Comparison of ENCODE assay signal across 19 mouse cellular contexts in the genomic region with DNA sequence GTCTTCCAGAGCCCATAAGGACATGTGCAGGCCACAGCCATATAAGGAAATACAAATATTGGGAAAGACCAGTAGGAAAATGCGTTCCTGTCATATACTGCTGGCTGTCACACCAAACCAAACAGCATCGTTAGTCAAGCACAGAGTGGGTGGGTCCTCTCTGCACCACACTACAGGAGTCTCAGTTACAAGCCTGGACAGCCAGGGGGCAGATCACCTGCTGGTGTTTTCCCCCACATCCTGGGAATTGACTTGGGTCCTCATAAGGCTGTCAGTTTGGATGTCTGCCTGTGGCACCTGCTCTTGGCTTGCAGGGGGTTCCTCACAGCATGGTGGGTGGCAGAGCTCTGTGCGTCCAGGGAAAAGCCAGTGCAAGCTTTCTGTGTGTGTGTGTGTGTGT.
DNase-seq lines count a peak whose midpoint lies in the region; ATAC-seq and TF ChIP-seq lines count a peak whose summit lies in the region.
"Had no signal": no experiment of that assay in that cellular context is flagged by ENCODE, and none has a peak within 500 bp of the region (broad histone marks: within the 10 kb centered on the region; RNA-seq: fewer than 3 reads in every experiment).

No protein-coding gene starts in this region.

- TF ChIP-seq RAD21 in MEL (IDR thresholded peaks at IDR 0.05; ENCODE audit: low read depth, low read length) = no peak

- H3K9ac ChIP-seq in intestine, postnatal 0 days (ENCODE audit: low read depth, low read length) = no peak overlapping the region
- no peak overlapping the region for H3K9ac ChIP-seq in intestine, embryonic 16.5 days (ENCODE audit: low read depth, low read length)
- no peak overlapping the region for H3K9ac ChIP-seq in lung, embryonic 14.5 days
- no peak overlapping the region for H3K9ac ChIP-seq in MEL (ENCODE audit: control insufficient read depth, low read depth, low read length, poor library complexity, severe bottlenecking)
- H3K9ac ChIP-seq in stomach, postnatal 0 days (ENCODE audit: low read length) = no peak overlapping the region
- H3K9ac ChIP-seq: embryonic facial prominence, embryonic 12.5 days; forebrain, embryonic 15.5 days; hindbrain, embryonic 14.5 days had no signal

- 46% methylated on average over 3 of the region's 3 CpGs for WGBS in intestine, postnatal 0 days
- WGBS in intestine, embryonic 16.5 days = 48% methylated on average over 3 of the region's 3 CpGs
- 44% methylated on average over 3 of the region's 3 CpGs for WGBS in lung, embryonic 14.5 days
- WGBS in stomach, postnatal 0 days = 36% methylated on average over 3 of the region's 3 CpGs

- no peak overlapping the region for H3K4me2 ChIP-seq in intestine, postnatal 0 days (replicated peaks; ENCODE audit: low read depth)
- H3K4me2 ChIP-seq in intestine, embryonic 16.5 days (ENCODE audit: low read depth, low read length) = no peak overlapping the region
- H3K4me2 ChIP-seq in lung, embryonic 14.5 days = no peak overlapping the region
- no peak overlapping the region for H3K4me2 ChIP-seq in stomach, postnatal 0 days (replicated peaks; ENCODE audit: low read depth)
- H3K4me2 ChIP-seq: embryonic facial prominence, embryonic 12.5 days; forebrain, embryonic 15.5 days; hindbrain, embryonic 14.5 days had no signal

- no peak overlapping the region for H3K27ac ChIP-seq in intestine, postnatal 0 days (ENCODE audit: low read depth, low read length)
- H3K27ac ChIP-seq in intestine, embryonic 16.5 days (ENCODE audit: low read length) = no peak overlapping the region
- H3K27ac ChIP-seq in lung, embryonic 14.5 days (ENCODE audit: low read depth) = no peak overlapping the region
- H3K27ac ChIP-seq in MEL (ENCODE audit: control insufficient read depth, low read depth, low read length) = no peak overlapping the region
- H3K27ac ChIP-seq in stomach, postnatal 0 days (replicated peaks) = no peak overlapping the region
- H3K27ac ChIP-seq: embryonic facial prominence, embryonic 12.5 days; forebrain, embryonic 15.5 days; heart, embryonic 10.5 days; hindbrain, embryonic 10.5 days; hindbrain, embryonic 14.5 days had no signal

- DNase-seq in lung, embryonic 14.5 days = no peak
- DNase-seq in lung, postnatal 10 days = no peak
- no peak for DNase-seq in MEL (ENCODE audit: low read depth, low spot score)
- DNase-seq in stomach, postnatal 0 days (ENCODE audit: low spot score) = peak; percentile 39
- no peak for DNase-seq in urinary bladder, postnatal 36 days (ENCODE audit: low spot score in 2 of 2)
- DNase-seq: adrenal gland, postnatal 10 days; cerebellum, adult 11-12 months; cerebellum, adult 9-10 months; cerebellum, postnatal 25 days; gastrocnemius, postnatal 10 days; heart, adult 18-20 months; heart, postnatal 14 days had no signal

- no peaks in the 10 kb centered on the region for H3K4me1 ChIP-seq in intestine, postnatal 0 days (replicated peaks; ENCODE audit: control insufficient read depth, insufficient read depth, low read length)
- no peaks in the 10 kb centered on the region for H3K4me1 ChIP-seq in intestine, embryonic 16.5 days (ENCODE audit: control insufficient read depth, insufficient read depth, low read length)
- H3K4me1 ChIP-seq in lung, embryonic 14.5 days (ENCODE audit: insufficient read depth) = no peaks in the 10 kb centered on the region
- H3K4me1 ChIP-seq in MEL (ENCODE audit: control insufficient read depth in 1 of 2, insufficient read depth in 2 of 2, low read length in 2 of 2) = 0 out of 4 replicates have a peak, but pooled peaks cover 0 to 3% of the 10 kb centered on the region in 2 experiments
- H3K4me1 ChIP-seq in stomach, postnatal 0 days (replicated peaks; ENCODE audit: control insufficient read depth, insufficient read depth) = no peaks in the 10 kb centered on the region

- no peaks in the 10 kb centered on the region for H3K79me2 ChIP-seq in MEL (ENCODE audit: control insufficient read depth, insufficient read depth, low read length, poor library complexity)

- no peaks in the 10 kb centered on the region for H3K9me3 ChIP-seq in intestine, postnatal 0 days (ENCODE audit: control insufficient read depth)
- H3K9me3 ChIP-seq in intestine, embryonic 16.5 days (ENCODE audit: control insufficient read depth, low read length) = no peaks in the 10 kb centered on the region
- no peaks in the 10 kb centered on the region for H3K9me3 ChIP-seq in lung, embryonic 14.5 days (ENCODE audit: low read depth, low read length)
- no peaks in the 10 kb centered on the region for H3K9me3 ChIP-seq in MEL (replicated peaks; ENCODE audit: insufficient read depth, low read length)
- H3K9me3 ChIP-seq in stomach, postnatal 0 days (ENCODE audit: control insufficient read depth, low read length) = no peaks in the 10 kb centered on the region
- H3K9me3 ChIP-seq: embryonic facial prominence, embryonic 12.5 days; forebrain, embryonic 15.5 days; heart, embryonic 10.5 days; hindbrain, embryonic 10.5 days had no signal

- TF ChIP-seq CTCF in intestine, postnatal 0 days (IDR thresholded peaks at IDR 0.05; ENCODE audit: low read depth) = peak; percentile 57
- 0 out of 2 replicates have a peak, but pooled peaks have one; percentile 21 for TF ChIP-seq CTCF in lung, embryonic 14.5 days (IDR thresholded peaks at IDR 0.05; ENCODE audit: low read depth)
- 0 out of 6 replicates have a peak, but pooled peaks of 1 of the 3 experiments have one; percentile 6 for TF ChIP-seq CTCF in MEL (IDR thresholded peaks at IDR 0.05 in 2 of 3, conservative IDR thresholded peaks at IDR 0.05 in 1 of 3; ENCODE audit: control insufficient read depth in 1 of 3, insufficient read depth in 1 of 3, low read depth in 2 of 3, low read length in 3 of 3, poor library complexity in 1 of 3, severe bottlenecking in 1 of 3)
- peak; percentile 47 for TF ChIP-seq CTCF in stomach, postnatal 0 days (IDR thresholded peaks at IDR 0.05; ENCODE audit: low read depth)

- no peak for TF ChIP-seq POLR2A in MEL (IDR thresholded peaks at IDR 0.05; ENCODE audit: control insufficient read depth in 1 of 2, insufficient read depth in 1 of 2, low read depth in 1 of 2, low read length in 2 of 2, poor library complexity in 1 of 2)

- TF ChIP-seq EP300 in MEL (IDR thresholded peaks at IDR 0.05; ENCODE audit: low read depth in 1 of 2, low read length in 2 of 2) = no peak
- TF ChIP-seq EP300 in stomach, postnatal 0 days (optimal IDR thresholded peaks at IDR 0.05) = no peak

- ATAC-seq in intestine, postnatal 0 days = 0 out of 2 replicates have a peak, but pooled peaks have one; percentile 23
- no peak for ATAC-seq in intestine, embryonic 16.5 days
- no peak for ATAC-seq in lung, embryonic 14.5 days (ENCODE audit: insufficient read depth)
- ATAC-seq in stomach, postnatal 0 days (ENCODE audit: low FRiP score, low TSS enrichment) = peak; percentile 45; the same call in 1 of the 2 replicates
- ATAC-seq: forebrain, embryonic 15.5 days had no signal

- peaks cover 40% of the 10 kb centered on the region for H3K27me3 ChIP-seq in intestine, postnatal 0 days (replicated peaks; ENCODE audit: control insufficient read depth, insufficient read depth, low read length)
- H3K27me3 ChIP-seq in intestine, embryonic 16.5 days (replicated peaks; ENCODE audit: control insufficient read depth, insufficient read depth, low read length) = peaks cover 31% of the 10 kb centered on the region
- H3K27me3 ChIP-seq in lung, embryonic 14.5 days (ENCODE audit: insufficient read depth, low read length) = peaks cover 40% of the 10 kb centered on the region
- peaks cover 0 to 2% of the 10 kb centered on the region in 2 experiments; a peak in 1 of 4 replicates for H3K27me3 ChIP-seq in MEL (ENCODE audit: control insufficient read depth in 1 of 2, insufficient read depth in 2 of 2, low read length in 2 of 2)
- peaks cover 6% of the 10 kb centered on the region; the same call in 1 of the 2 replicates for H3K27me3 ChIP-seq in stomach, postnatal 0 days (ENCODE audit: control insufficient read depth, insufficient read depth, low read length)

- H3K4me3 ChIP-seq in intestine, postnatal 0 days (ENCODE audit: low read depth, low read length) = no peak overlapping the region
- no peak overlapping the region for H3K4me3 ChIP-seq in intestine, embryonic 16.5 days (ENCODE audit: low read length)
- H3K4me3 ChIP-seq in lung, embryonic 14.5 days (ENCODE audit: low read depth, low read length) = no peak overlapping the region
- no peak overlapping the region for H3K4me3 ChIP-seq in MEL (ENCODE audit: control insufficient read depth in 1 of 2, insufficient read depth in 1 of 2, low read depth in 2 of 2, low read length in 2 of 2)
- no peak overlapping the region for H3K4me3 ChIP-seq in stomach, postnatal 0 days (ENCODE audit: low read depth, low read length)
- H3K4me3 ChIP-seq: embryonic facial prominence, embryonic 12.5 days; forebrain, embryonic 15.5 days; heart, embryonic 10.5 days; hindbrain, embryonic 10.5 days had no signal

- H3K36me3 ChIP-seq in intestine, postnatal 0 days (ENCODE audit: control insufficient read depth, insufficient read depth) = no peaks in the 10 kb centered on the region
- no peaks in the 10 kb centered on the region for H3K36me3 ChIP-seq in intestine, embryonic 16.5 days (ENCODE audit: control insufficient read depth, insufficient read depth, low read length)
- no peaks in the 10 kb centered on the region for H3K36me3 ChIP-seq in lung, embryonic 14.5 days (ENCODE audit: insufficient read depth)
- no peaks in the 10 kb centered on the region for H3K36me3 ChIP-seq in MEL (ENCODE audit: control insufficient read depth in 1 of 2, insufficient read depth in 2 of 2, low read length in 2 of 2)
- H3K36me3 ChIP-seq in stomach, postnatal 0 days (ENCODE audit: control insufficient read depth, insufficient read depth, low read length) = no peaks in the 10 kb centered on the region
- H3K36me3 ChIP-seq: embryonic facial prominence, embryonic 12.5 days; forebrain, embryonic 15.5 days; heart, embryonic 10.5 days; hindbrain, embryonic 10.5 days had no signal

TF ChIP-seq in MEL, 35 proteins besides CTCF, POLR2A, EP300 and RAD21:
- TF ChIP-seq SMC3 (IDR thresholded peaks at IDR 0.05; ENCODE audit: low read depth, low read length) = peak; percentile 14; the same call in 1 of the 2 replicates
- TF ChIP-seq NELFE (IDR thresholded peaks at IDR 0.05; ENCODE audit: low read depth, low read length) = no peak

Comparison
In these comparisons a context has a peak if more than half of its experiments do, and no peak if none do; other contexts are left out.
1. ATAC-seq: peak in intestine, postnatal 0 days (single experiment) and stomach, postnatal 0 days (single experiment); none in intestine, embryonic 16.5 days (single experiment) and lung, embryonic 14.5 days (single experiment).